Mouse (Mus musculus) pancreas, adult 10 weeks (tissue): ENCODE data around the gene Nisch. TPM values are rescaled to one million over a fixed set of nuclear protein-coding genes. Genes with fewer than 3 reads are reported as not detected.

Experiments used
- polyA plus RNA-seq: library from polyadenylated mRNA; stranded (reverse); fragments of 350-450 nt; fragmentation: Illumina TruSeq; extraction: RNeasy Lipid Tissue Mini Kit (QIAGEN cat#74804); gene quantifications from one replicate; pipeline ENCODE4 v1.2.3, GENCODE M21; 2015; ENCODE audit warnings: low read depth, low replicate concordance; ENCODE audit not compliant: insufficient read depth

Gene Nisch
- polyA plus RNA-seq = 88.9 TPM

GRCm38 (mm10) chr14:31216846-31217245, at the start of gene Nisch:
TSS of gene Nisch (minus strand) at chr14:31216946.

GRCm38 (mm10) chr14:31251084-31251604, 34.4 kb upstream of the Nisch start, which contains the start of the genes Phf7 and Bap1:
TSS of gene Phf7 (minus strand) at chr14:31251317.
TSS of gene Bap1 (plus strand) at chr14:31251450.

GRCm38 (mm10) chr14:31217666-31218065, 920 bp upstream of the Nisch start, which contains the start of gene Sema3g:
TSS of gene Sema3g (plus strand) at chr14:31217860.

GRCm38 (mm10) chr14:31208084-31208483, 8.7 kb downstream of the Nisch start, which contains the start of gene Tnnc1:
TSS of gene Tnnc1 (plus strand) at chr14:31208312.

GRCm38 (mm10) chr14:31168425-31168824, 48.3 kb downstream of the Nisch start, which contains the start of gene Stab1:
TSS of gene Stab1 (minus strand) at chr14:31168641.

GRCm38 (mm10) chr14:31130236-31131220, 86.2 kb downstream of the Nisch start, which contains the start of gene Nt5dc2:
TSS of gene Nt5dc2 (plus strand) at chr14:31131053.

GRCm38 (mm10) chr14:31128826-31129219, 87.9 kb downstream of the Nisch start, which contains the start of gene Smim4:
TSS of gene Smim4 (minus strand) at chr14:31128956.

Other genes starting within 250 kb of the Nisch start
- gene Glt8d1, start 215.5 kb downstream of the Nisch start, polyA plus RNA-seq = 30.6 TPM
- 75.8 TPM for gene Spcs1, start 215.3 kb downstream of the Nisch start, polyA plus RNA-seq
- gene Pbrm1, start 197.8 kb downstream of the Nisch start, polyA plus RNA-seq = 6.9 TPM
- 31.7 TPM for gene Gnl3, start 197.8 kb downstream of the Nisch start, polyA plus RNA-seq
- 7.6 TPM for gene Smim4, start 88.0 kb downstream of the Nisch start, polyA plus RNA-seq
- 7.7 TPM for gene Nt5dc2, start 85.9 kb downstream of the Nisch start, polyA plus RNA-seq
- gene Stab1, start 48.3 kb downstream of the Nisch start, polyA plus RNA-seq = 51.5 TPM
- gene Tnnc1, start 8.6 kb downstream of the Nisch start, polyA plus RNA-seq = 1.8 TPM
- 7.7 TPM for gene Sema3g, start 914 bp upstream of the Nisch start, polyA plus RNA-seq
- gene Phf7, start 34.4 kb upstream of the Nisch start, polyA plus RNA-seq = 5.2 TPM
- gene Bap1, start 34.5 kb upstream of the Nisch start, polyA plus RNA-seq = 9.0 TPM
- 0.37 TPM for gene Dnah1, start 107.0 kb upstream of the Nisch start, polyA plus RNA-seq
- 11.4 TPM for gene Capn7, start 119.7 kb upstream of the Nisch start, polyA plus RNA-seq
- gene Sh3bp5, start 219.1 kb upstream of the Nisch start, polyA plus RNA-seq = 11.0 TPM